ENCODE assay signal across 11 mouse cellular contexts in genomic region chr2:166608509-166608908, GRCm38 (mm10).
DNase-seq lines count a peak whose midpoint lies in the region; ATAC-seq lines count a peak whose summit lies in the region.
"Had no signal": no experiment of that assay in that cellular context is flagged by ENCODE, and none has a peak within 500 bp of the region (broad histone marks: within the 10 kb centered on the region; RNA-seq: fewer than 3 reads in every experiment).

No protein-coding gene starts in this region.

- H3K9me3 ChIP-seq in limb, embryonic 15.5 days: no peaks in the 10 kb centered on the region

- DNase-seq in cerebellum, postnatal 10 days: peak; percentile 59 to 67
- no peak for DNase-seq in cerebellum, postnatal 36 days
- DNase-seq in kidney, postnatal 14 days: peak; percentile 44
- no peak for DNase-seq in kidney, adult 9 months
- peak; percentile 60 for DNase-seq in gastrocnemius, postnatal 10 days
- DNase-seq in yolk sac, embryonic 10.5 days (ENCODE audit: low spot score): no peak
- DNase-seq: cerebellum, adult 9-10 months; kidney, adult 18-20 months had no signal

- H3K27ac ChIP-seq in limb, embryonic 15.5 days: peak overlapping the region; percentile 43
- H3K27ac ChIP-seq: macrophage had no signal

- H3K4me1 ChIP-seq in limb, embryonic 15.5 days: peaks cover 35% of the 10 kb centered on the region

- WGBS in limb, embryonic 15.5 days: 18% methylated on average over 8 of the region's 8 CpGs

- peaks cover 6% of the 10 kb centered on the region; the same call in 1 of the 2 replicates for H3K36me3 ChIP-seq in limb, embryonic 15.5 days

- H3K9ac ChIP-seq in limb, embryonic 15.5 days: no peak overlapping the region

- no peak overlapping the region for H3K4me2 ChIP-seq in limb, embryonic 15.5 days

- no peak overlapping the region for H3K4me3 ChIP-seq in limb, embryonic 15.5 days

- no peaks in the 10 kb centered on the region for H3K27me3 ChIP-seq in limb, embryonic 15.5 days

- ATAC-seq in limb, embryonic 15.5 days (ENCODE audit: insufficient number of reproducible peaks, low FRiP score, low TSS enrichment, low read depth): 0 out of 2 replicates have a peak, but pooled peaks have one; percentile 9
- no peak for ATAC-seq in cerebellum, adult (ENCODE audit: insufficient number of reproducible peaks, low FRiP score, low TSS enrichment)

Comparison
In these comparisons a context has a peak if more than half of its experiments do, and no peak if none do; other contexts are left out.
1. DNase-seq: peak in cerebellum, postnatal 10 days (2 of 2), kidney, postnatal 14 days (single experiment) and gastrocnemius, postnatal 10 days (single experiment); none in cerebellum, postnatal 36 days (0 of 2), kidney, adult 9 months (single experiment) and yolk sac, embryonic 10.5 days (single experiment).